10 mouse cellular contexts compared by ENCODE assay signal in genomic region chr19:10191326-10191725, GRCm38 (mm10). TPM values are rescaled to one million over a fixed set of nuclear protein-coding genes. Genes with fewer than 3 reads are reported as not detected.
DNase-seq lines count a peak whose midpoint lies in the region; ATAC-seq lines count a peak whose summit lies in the region.
"Had no signal": no experiment of that assay in that cellular context is flagged by ENCODE, and none has a peak within 500 bp of the region (broad histone marks: within the 10 kb centered on the region; RNA-seq: fewer than 3 reads in every experiment).

No protein-coding gene starts in this region.

- H3K27me3 ChIP-seq in hindbrain, embryonic 10.5 days (ENCODE audit: insufficient read depth, poor library complexity, severe bottlenecking): no peaks in the 10 kb centered on the region
- no peaks in the 10 kb centered on the region for H3K27me3 ChIP-seq in hindbrain, embryonic 13.5 days
- H3K27me3 ChIP-seq in liver, embryonic 13.5 days: no peaks in the 10 kb centered on the region
- no peaks in the 10 kb centered on the region for H3K27me3 ChIP-seq in midbrain, embryonic 13.5 days
- H3K27me3 ChIP-seq: kidney, embryonic 15.5 days; limb, embryonic 12.5 days had no signal

- H3K9me3 ChIP-seq in hindbrain, embryonic 10.5 days: no peaks in the 10 kb centered on the region
- H3K9me3 ChIP-seq in hindbrain, embryonic 13.5 days: no peaks in the 10 kb centered on the region
- no peaks in the 10 kb centered on the region for H3K9me3 ChIP-seq in liver, embryonic 13.5 days (replicated peaks)
- H3K9me3 ChIP-seq in midbrain, embryonic 13.5 days: no peaks in the 10 kb centered on the region
- H3K9me3 ChIP-seq: kidney, embryonic 15.5 days; limb, embryonic 12.5 days had no signal

- peaks cover 11% of the 10 kb centered on the region for H3K4me1 ChIP-seq in hindbrain, embryonic 10.5 days (replicated peaks)
- H3K4me1 ChIP-seq in hindbrain, embryonic 13.5 days (replicated peaks): peaks cover 33% of the 10 kb centered on the region
- peaks cover 29% of the 10 kb centered on the region for H3K4me1 ChIP-seq in liver, embryonic 13.5 days (replicated peaks)
- peaks cover 20% of the 10 kb centered on the region for H3K4me1 ChIP-seq in midbrain, embryonic 13.5 days (replicated peaks)

- no peak overlapping the region for H3K27ac ChIP-seq in hindbrain, embryonic 10.5 days
- H3K27ac ChIP-seq in hindbrain, embryonic 13.5 days: no peak overlapping the region
- H3K27ac ChIP-seq in liver, embryonic 13.5 days: peak overlapping the region; percentile 39
- H3K27ac ChIP-seq in midbrain, embryonic 13.5 days: no peak overlapping the region
- H3K27ac ChIP-seq: kidney, embryonic 15.5 days; limb, embryonic 12.5 days had no signal

- H3K9ac ChIP-seq in hindbrain, embryonic 13.5 days: no peak overlapping the region
- H3K9ac ChIP-seq in liver, embryonic 13.5 days: no peak overlapping the region
- H3K9ac ChIP-seq in midbrain, embryonic 13.5 days (replicated peaks): no peak overlapping the region
- H3K9ac ChIP-seq: kidney, embryonic 15.5 days; limb, embryonic 12.5 days had no signal

- H3K4me3 ChIP-seq in hindbrain, embryonic 10.5 days: 0 out of 2 replicates have a peak overlapping the region, but pooled peaks have one; percentile 9
- H3K4me3 ChIP-seq in hindbrain, embryonic 13.5 days: no peak overlapping the region
- no peak overlapping the region for H3K4me3 ChIP-seq in liver, embryonic 13.5 days (replicated peaks)
- H3K4me3 ChIP-seq in midbrain, embryonic 13.5 days (replicated peaks): no peak overlapping the region
- H3K4me3 ChIP-seq: kidney, embryonic 15.5 days; limb, embryonic 12.5 days had no signal

- H3K4me2 ChIP-seq in hindbrain, embryonic 13.5 days: no peak overlapping the region
- no peak overlapping the region for H3K4me2 ChIP-seq in liver, embryonic 13.5 days
- no peak overlapping the region for H3K4me2 ChIP-seq in midbrain, embryonic 13.5 days (replicated peaks)
- H3K4me2 ChIP-seq: kidney, embryonic 15.5 days; limb, embryonic 12.5 days had no signal

- no peak for ATAC-seq in hindbrain, embryonic 13.5 days (ENCODE audit: low FRiP score)
- peak; percentile 35 for ATAC-seq in liver, embryonic 13.5 days (ENCODE audit: low read depth)
- no peak for ATAC-seq in midbrain, embryonic 13.5 days

- DNase-seq in hindbrain, embryonic 10.5 days (ENCODE audit: low spot score): no peak
- DNase-seq in thymus, postnatal 4 days: peak; percentile 49
- no peak for DNase-seq in thymus, postnatal 36 days
- DNase-seq in liver, embryonic 13.5 days: no peak
- no peak for DNase-seq in adrenal gland, adult 2 months
- no peak for DNase-seq in cerebellum, adult 11 months

- peaks cover 100% of the 10 kb centered on the region for H3K36me3 ChIP-seq in hindbrain, embryonic 10.5 days
- H3K36me3 ChIP-seq in hindbrain, embryonic 13.5 days: peaks cover 100% of the 10 kb centered on the region
- H3K36me3 ChIP-seq in liver, embryonic 13.5 days: peaks cover 99% of the 10 kb centered on the region
- H3K36me3 ChIP-seq in midbrain, embryonic 13.5 days: peaks cover 98% of the 10 kb centered on the region

- 83% methylated on average over 7 of the region's 7 CpGs for WGBS in hindbrain, embryonic 10.5 days
- WGBS in hindbrain, embryonic 13.5 days: 80% methylated on average over 7 of the region's 7 CpGs
- WGBS in liver, embryonic 13.5 days (ENCODE audit: insufficient replicate concordance): 37% methylated on average over 7 of the region's 7 CpGs
- WGBS in midbrain, embryonic 13.5 days: 81% methylated on average over 7 of the region's 7 CpGs

RNA-seq across cellular contexts. Expression of gene Fads1, which starts 8.6 kb away (rescaled TPM):
- polyA plus RNA-seq in hindbrain, embryonic 10.5 days (2016; fragmentation: Nextera tagmentation; extraction: Ambion mirVana): 162 and 170 TPM in 2 replicates
- polyA plus RNA-seq in hindbrain, embryonic 13.5 days (2015; fragmentation: Nextera tagmentation; extraction: Ambion mirVana): 157 and 159 TPM in 2 replicates
- 60.2 and 77.5 TPM in 2 replicates for polyA plus RNA-seq in liver, embryonic 13.5 days (2015; fragmentation: Nextera tagmentation; extraction: Ambion mirVana)
- total RNA-seq in adrenal gland, adult 2 months (2021): 1,000 to 10,000 TPM in 1 of 2 experiments, 100 to 1,000 TPM in 1; 745 to 1,239 TPM
- polyA plus RNA-seq in adrenal gland, adult 2 months (2012; rRNA removed): 203 and 332 TPM in 2 replicates
- polyA plus RNA-seq in midbrain, embryonic 13.5 days (2015; fragmentation: Nextera tagmentation; extraction: Ambion mirVana): 173 and 178 TPM in 2 replicates

RNA-seq across cellular contexts. Expression of gene Tmem258, which starts 12.5 kb away (rescaled TPM):
- polyA plus RNA-seq in hindbrain, embryonic 10.5 days (2016; fragmentation: Nextera tagmentation; extraction: Ambion mirVana): 387 and 389 TPM in 2 replicates
- 386 and 403 TPM in 2 replicates for polyA plus RNA-seq in hindbrain, embryonic 13.5 days (2015; fragmentation: Nextera tagmentation; extraction: Ambion mirVana)
- polyA plus RNA-seq in liver, embryonic 13.5 days (2015; fragmentation: Nextera tagmentation; extraction: Ambion mirVana): 332 and 375 TPM in 2 replicates
- 100 to 1,000 TPM; 180 to 185 TPM for total RNA-seq in adrenal gland, adult 2 months (2021)
- polyA plus RNA-seq in adrenal gland, adult 2 months (2012; rRNA removed): 81.8 and 98.2 TPM in 2 replicates
- polyA plus RNA-seq in midbrain, embryonic 13.5 days (2015; fragmentation: Nextera tagmentation; extraction: Ambion mirVana): 386 and 396 TPM in 2 replicates

RNA-seq across cellular contexts. Expression of gene Fen1, which starts 12.6 kb away (rescaled TPM):
- polyA plus RNA-seq in hindbrain, embryonic 10.5 days (2016; fragmentation: Nextera tagmentation; extraction: Ambion mirVana): 135 and 181 TPM in 2 replicates
- polyA plus RNA-seq in hindbrain, embryonic 13.5 days (2015; fragmentation: Nextera tagmentation; extraction: Ambion mirVana): 34.4 and 34.9 TPM in 2 replicates
- polyA plus RNA-seq in liver, embryonic 13.5 days (2015; fragmentation: Nextera tagmentation; extraction: Ambion mirVana): 190 and 208 TPM in 2 replicates
- 10 to 100 TPM in 1 of 2 experiments, 1 to 10 TPM in 1; 8.6 to 10.9 TPM for total RNA-seq in adrenal gland, adult 2 months (2021)
- 4.6 and 7.0 TPM in 2 replicates for polyA plus RNA-seq in adrenal gland, adult 2 months (2012; rRNA removed)
- polyA plus RNA-seq in midbrain, embryonic 13.5 days (2015; fragmentation: Nextera tagmentation; extraction: Ambion mirVana): 47.9 and 49.6 TPM in 2 replicates

RNA-seq across cellular contexts. Expression of gene Myrf, which starts 49.2 kb away (rescaled TPM):
- polyA plus RNA-seq in hindbrain, embryonic 10.5 days (2016; fragmentation: Nextera tagmentation; extraction: Ambion mirVana): 2.1 and 2.7 TPM in 2 replicates
- 0.44 and 0.50 TPM in 2 replicates for polyA plus RNA-seq in hindbrain, embryonic 13.5 days (2015; fragmentation: Nextera tagmentation; extraction: Ambion mirVana)
- 3.2 and 3.4 TPM in 2 replicates for polyA plus RNA-seq in liver, embryonic 13.5 days (2015; fragmentation: Nextera tagmentation; extraction: Ambion mirVana)
- 1 to 10 TPM; 2.3 to 2.7 TPM for total RNA-seq in adrenal gland, adult 2 months (2021)
- polyA plus RNA-seq in adrenal gland, adult 2 months (2012; rRNA removed): 2.5 and 3.1 TPM in 2 replicates
- 0.58 and 0.77 TPM in 2 replicates for polyA plus RNA-seq in midbrain, embryonic 13.5 days (2015; fragmentation: Nextera tagmentation; extraction: Ambion mirVana)
